Mouse (Mus musculus) lung, adult 2 months (tissue): ENCODE measurements around the gene Inip.

Experiments used
- CTCF ChIP-seq: fragments of 200-500 bp; IDR thresholded peaks from 2 replicates; pipeline ENCODE4 v1.5.1; 2011; ENCODE audit warnings: mild to moderate bottlenecking, low read length, control low read depth; ENCODE audit not compliant: insufficient read depth
- POLR2A ChIP-seq: fragments of 200-500 bp; IDR thresholded peaks from 2 replicates; pipeline ENCODE4 v1.6.1; 2011; ENCODE audit warnings: low read depth, mild to moderate bottlenecking, control low read depth, low read length, borderline replicate concordance; ENCODE audit errors: extremely low read depth

DNA sequence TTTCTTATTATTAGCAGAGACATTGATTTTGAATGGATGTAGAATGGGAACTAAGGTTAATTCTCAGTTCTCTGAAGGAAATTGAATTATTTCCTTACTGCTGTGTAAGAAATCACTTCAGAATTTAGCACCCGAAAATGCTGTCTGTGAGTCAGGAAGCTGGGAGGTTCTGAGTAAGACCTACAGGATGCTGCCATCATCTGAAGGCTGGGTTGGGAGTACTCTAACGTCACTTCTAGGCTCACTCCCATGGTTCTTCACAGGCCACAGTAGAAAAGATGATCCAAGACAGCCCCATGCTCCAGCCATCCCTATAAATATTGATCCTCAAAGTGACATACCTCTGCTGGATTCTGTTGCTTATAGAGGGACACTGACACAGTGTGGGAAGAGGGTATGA, 6.1 kb upstream of the Inip start:
- TF ChIP-seq CTCF: no peak
- no peak for TF ChIP-seq POLR2A
